Mouse (Mus musculus): Measurements from ENCODE around the gene Braf. TPM values are rescaled to one million over a fixed set of nuclear protein-coding genes. Genes with fewer than 3 reads are reported as not detected.

The Braf gene
- polyA plus RNA-seq, 1 experiment from 2014 or later: 22.6 TPM

GRCm38 (mm10) chr6:39604565-39604964 lies 120.7 kb downstream of the Braf start:
- no peak for DNase-seq (ENCODE audit: low spot score)
- no peak for ATAC-seq (ENCODE audit: low FRiP score)
- H3K4me3 ChIP-seq (ENCODE audit: low read depth, low read length): no peak overlapping the region
- H3K36me3 ChIP-seq (ENCODE audit: control insufficient read depth, insufficient read depth, low read length): no peaks in the 10 kb centered on the region
- H3K27me3 ChIP-seq (ENCODE audit: control insufficient read depth, insufficient read depth, low read length): no peaks in the 10 kb centered on the region
- WGBS: 87% methylated on average over 5 of the region's 5 CpGs
- no peak overlapping the region for H3K27ac ChIP-seq (ENCODE audit: low read depth, low read length)
- no peaks in the 10 kb centered on the region for H3K4me1 ChIP-seq (replicated peaks; ENCODE audit: control insufficient read depth, insufficient read depth, low read length)
- H3K9ac ChIP-seq (ENCODE audit: low read depth, low read length): no peak overlapping the region
- H3K4me2 ChIP-seq (replicated peaks; ENCODE audit: low read depth, low read length): no peak overlapping the region
- no peaks in the 10 kb centered on the region for H3K9me3 ChIP-seq (ENCODE audit: control insufficient read depth, low read length)

- Histone ChIP-seq H3K4me2 (replicated peaks; ENCODE audit: low read depth, low read length) (no peak overlapping the region), H3K27ac (ENCODE audit: low read depth, low read length) (no peak overlapping the region), H3K4me1 (replicated peaks; ENCODE audit: control insufficient read depth, insufficient read depth, low read length) (no peaks in the 10 kb centered on the region), H3K27me3 (ENCODE audit: control insufficient read depth, insufficient read depth, low read length) (no peaks in the 10 kb centered on the region), H3K36me3 (ENCODE audit: control insufficient read depth, insufficient read depth, low read length) (no peaks in the 10 kb centered on the region), H3K9me3 (ENCODE audit: control insufficient read depth, low read length) (no peaks in the 10 kb centered on the region), H3K4me3 (ENCODE audit: low read depth, low read length) (no peak overlapping the region), H3K9ac (ENCODE audit: low read depth, low read length) (no peak overlapping the region)
- no peak for ATAC-seq (ENCODE audit: low FRiP score)
- DNase-seq (ENCODE audit: low spot score): no peak
- 86% methylated on average over 3 of the region's 3 CpGs for WGBS
These were observed 123.4 kb downstream of the Braf start for GRCm38 (mm10) chr6:39601828-39602227.

GRCm38 (mm10) chr6:39600851-39601250 lies 124.4 kb downstream of the Braf start:
- H3K27me3 ChIP-seq (ENCODE audit: control insufficient read depth, insufficient read depth, low read length): no peaks in the 10 kb centered on the region
- H3K36me3 ChIP-seq (ENCODE audit: control insufficient read depth, insufficient read depth, low read length): no peaks in the 10 kb centered on the region
- ATAC-seq (ENCODE audit: low FRiP score) (no peak), DNase-seq (ENCODE audit: low spot score) (no peak)
- H3K27ac ChIP-seq (ENCODE audit: low read depth, low read length): no peak overlapping the region
- no peaks in the 10 kb centered on the region for H3K4me1 ChIP-seq (replicated peaks; ENCODE audit: control insufficient read depth, insufficient read depth, low read length)
- no peak overlapping the region for H3K4me3 ChIP-seq (ENCODE audit: low read depth, low read length)
- no peaks in the 10 kb centered on the region for H3K9me3 ChIP-seq (ENCODE audit: control insufficient read depth, low read length)
- H3K4me2 ChIP-seq (replicated peaks; ENCODE audit: low read depth, low read length): no peak overlapping the region
- 94% methylated on average over 3 of the region's 3 CpGs for WGBS
- no peak overlapping the region for H3K9ac ChIP-seq (ENCODE audit: low read depth, low read length)

- Histone ChIP-seq H3K4me2 (replicated peaks; ENCODE audit: low read depth, low read length) (peak within 1 kb of the TSS; percentile 50), H3K4me1 (replicated peaks; ENCODE audit: control insufficient read depth, insufficient read depth, low read length) (0 out of 2 replicates have a peak, but pooled peaks cover 2% of the 10 kb centered on the region), H3K9ac (ENCODE audit: low read depth, low read length) (peak within 1 kb of the TSS; percentile 77), H3K4me3 (ENCODE audit: low read depth, low read length) (peak within 1 kb of the TSS; percentile 79), H3K36me3 (ENCODE audit: control insufficient read depth, insufficient read depth, low read length) (no peaks in the 10 kb centered on the region), H3K27ac (ENCODE audit: low read depth, low read length) (peak within 1 kb of the TSS; percentile 84), H3K9me3 (ENCODE audit: control insufficient read depth, low read length) (no peaks in the 10 kb centered on the region), H3K27me3 (ENCODE audit: control insufficient read depth, insufficient read depth, low read length) (no peaks in the 10 kb centered on the region)
- ATAC-seq (ENCODE audit: low FRiP score): peak; percentile 99
- peak; percentile 97 for DNase-seq (ENCODE audit: low spot score)
- WGBS: under 1% methylated on average over 56 of the region's 56 CpGs
These were observed 132.7 kb downstream of the Braf start, which contains the start of gene Ndufb2 for GRCm38 (mm10) chr6:39592401-39593214. Ndufb2 (plus strand) TSS chr6:39592574.

- Histone ChIP-seq H3K27ac (ENCODE audit: low read depth, low read length) (no peak overlapping the region), H3K4me3 (ENCODE audit: low read depth, low read length) (no peak overlapping the region), H3K27me3 (ENCODE audit: control insufficient read depth, insufficient read depth, low read length) (no peaks in the 10 kb centered on the region), H3K9ac (ENCODE audit: low read depth, low read length) (no peak overlapping the region), H3K36me3 (ENCODE audit: control insufficient read depth, insufficient read depth, low read length) (no peaks in the 10 kb centered on the region), H3K9me3 (ENCODE audit: control insufficient read depth, low read length) (no peaks in the 10 kb centered on the region), H3K4me2 (replicated peaks; ENCODE audit: low read depth, low read length) (no peak overlapping the region; the same call in 1 of the 2 replicates), H3K4me1 (replicated peaks; ENCODE audit: control insufficient read depth, insufficient read depth, low read length) (0 out of 2 replicates have a peak, but pooled peaks cover 2% of the 10 kb centered on the region)
- DNase-seq (ENCODE audit: low spot score) (no peak), ATAC-seq (ENCODE audit: low FRiP score) (no peak)
- 95% methylated on average over 4 of the region's 4 CpGs for WGBS
These were observed 133.8 kb downstream of the Braf start for GRCm38 (mm10) chr6:39591481-39591880.

GRCm38 (mm10) chr6:39585517-39585916 lies 139.7 kb downstream of the Braf start, which contains the start of gene Gm42420:
Gm42420 (plus strand) TSS chr6:39585753.
- no peak within 1 kb of the TSS for H3K9ac ChIP-seq (ENCODE audit: low read depth, low read length)
- WGBS: 95% methylated on average over 6 of the region's 6 CpGs
- no peak within 1 kb of the TSS for H3K4me2 ChIP-seq (replicated peaks; ENCODE audit: low read depth, low read length)
- H3K4me1 ChIP-seq (replicated peaks; ENCODE audit: control insufficient read depth, insufficient read depth, low read length): no peaks in the 10 kb centered on the region
- 0 out of 2 replicates have a peak, but pooled peaks cover 2% of the 10 kb centered on the region for H3K36me3 ChIP-seq (ENCODE audit: control insufficient read depth, insufficient read depth, low read length)
- H3K4me3 ChIP-seq (ENCODE audit: low read depth, low read length): no peak within 1 kb of the TSS
- H3K27me3 ChIP-seq (ENCODE audit: control insufficient read depth, insufficient read depth, low read length): no peaks in the 10 kb centered on the region
- DNase-seq (ENCODE audit: low spot score) (no peak), ATAC-seq (ENCODE audit: low FRiP score) (no peak)
- no peaks in the 10 kb centered on the region for H3K9me3 ChIP-seq (ENCODE audit: control insufficient read depth, low read length)
- no peak within 1 kb of the TSS for H3K27ac ChIP-seq (ENCODE audit: low read depth, low read length)

GRCm38 (mm10) chr6:39581087-39581784 lies 144.0 kb downstream of the Braf start:
- no peaks in the 10 kb centered on the region for H3K27me3 ChIP-seq (ENCODE audit: control insufficient read depth, insufficient read depth, low read length)
- 0 out of 2 replicates have a peak, but pooled peaks cover 2% of the 10 kb centered on the region for H3K36me3 ChIP-seq (ENCODE audit: control insufficient read depth, insufficient read depth, low read length)
- no peak for ATAC-seq (ENCODE audit: low FRiP score)
- no peak for DNase-seq (ENCODE audit: low spot score)
- WGBS: 80% methylated on average over 7 of the region's 7 CpGs
- no peaks in the 10 kb centered on the region for H3K4me1 ChIP-seq (replicated peaks; ENCODE audit: control insufficient read depth, insufficient read depth, low read length)
- no peaks in the 10 kb centered on the region for H3K9me3 ChIP-seq (ENCODE audit: control insufficient read depth, low read length)
- no peak overlapping the region for H3K9ac ChIP-seq (ENCODE audit: low read depth, low read length)
- no peak overlapping the region for H3K27ac ChIP-seq (ENCODE audit: low read depth, low read length)
- H3K4me3 ChIP-seq (ENCODE audit: low read depth, low read length): no peak overlapping the region
- H3K4me2 ChIP-seq (replicated peaks; ENCODE audit: low read depth, low read length): no peak overlapping the region

GRCm38 (mm10) chr6:39580558-39580957 lies 144.7 kb downstream of the Braf start:
- no peaks in the 10 kb centered on the region for H3K9me3 ChIP-seq (ENCODE audit: control insufficient read depth, low read length)
- H3K36me3 ChIP-seq (ENCODE audit: control insufficient read depth, insufficient read depth, low read length): 0 out of 2 replicates have a peak, but pooled peaks cover 2% of the 10 kb centered on the region
- no peak overlapping the region for H3K27ac ChIP-seq (ENCODE audit: low read depth, low read length)
- H3K4me3 ChIP-seq (ENCODE audit: low read depth, low read length): no peak overlapping the region
- WGBS: 65% methylated on average over 2 of the region's 2 CpGs
- no peak overlapping the region for H3K9ac ChIP-seq (ENCODE audit: low read depth, low read length)
- no peak overlapping the region for H3K4me2 ChIP-seq (replicated peaks; ENCODE audit: low read depth, low read length)
- H3K4me1 ChIP-seq (replicated peaks; ENCODE audit: control insufficient read depth, insufficient read depth, low read length): no peaks in the 10 kb centered on the region
- H3K27me3 ChIP-seq (ENCODE audit: control insufficient read depth, insufficient read depth, low read length): no peaks in the 10 kb centered on the region
- ATAC-seq (ENCODE audit: low FRiP score) (no peak), DNase-seq (ENCODE audit: low spot score) (no peak)
